Mouse (Mus musculus): ENCODE data around the gene Gm10309. TPM values are rescaled to one million over a fixed set of nuclear protein-coding genes. Genes with fewer than 3 reads are reported as not detected.

Gm10309 gene
- polyA plus RNA-seq, 1 experiment from 2014 or later, result 0.16 TPM

DNA sequence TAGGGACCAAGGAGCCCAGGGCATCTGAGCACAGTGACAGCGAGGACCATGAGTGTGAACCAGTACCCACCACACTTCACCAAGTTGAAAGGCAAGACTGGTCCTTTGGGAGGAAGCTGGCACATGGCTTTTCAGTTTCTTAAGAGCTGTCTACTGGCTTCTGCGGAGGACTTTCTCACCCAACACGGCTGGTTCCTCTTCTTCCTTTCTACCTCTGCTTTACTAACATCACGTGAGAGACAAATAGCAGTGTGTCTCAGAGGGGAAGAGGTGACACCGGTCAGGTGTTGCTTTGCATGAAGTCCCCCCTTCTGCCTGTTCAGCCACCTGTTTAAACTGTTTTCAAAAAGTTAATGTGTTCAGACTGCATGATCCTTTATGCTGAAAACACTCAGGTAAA lies 22.3 kb upstream of the Gm10309 start:
- DNase-seq (ENCODE audit: low spot score), result no peak
- 97% methylated on average over 5 of the region's 5 CpGs for WGBS
- H3K4me3 ChIP-seq, result no peak overlapping the region
- peaks cover 9% of the 10 kb centered on the region for H3K4me1 ChIP-seq
- no peaks in the 10 kb centered on the region for H3K27me3 ChIP-seq (ENCODE audit: low read depth, poor library complexity, severe bottlenecking)
- no peak overlapping the region for H3K27ac ChIP-seq
- no peaks in the 10 kb centered on the region for H3K36me3 ChIP-seq
- no peaks in the 10 kb centered on the region for H3K9me3 ChIP-seq (replicated peaks)

GRCm38 (mm10) chr17:86526016-86526415 lies 21.0 kb upstream of the Gm10309 start:
- 85% methylated on average over 7 of the region's 7 CpGs for WGBS
- H3K4me1 ChIP-seq, result peaks cover 9% of the 10 kb centered on the region
- no peaks in the 10 kb centered on the region for H3K27me3 ChIP-seq (ENCODE audit: low read depth, poor library complexity, severe bottlenecking)
- H3K4me3 ChIP-seq, result no peak overlapping the region
- H3K36me3 ChIP-seq, result no peaks in the 10 kb centered on the region
- DNase-seq (ENCODE audit: low spot score), result no peak
- no peak overlapping the region for H3K27ac ChIP-seq
- H3K9me3 ChIP-seq (replicated peaks), result no peaks in the 10 kb centered on the region

- Histone ChIP-seq H3K4me1 (peaks cover 5% of the 10 kb centered on the region), H3K9me3 (replicated peaks) (no peaks in the 10 kb centered on the region), H3K36me3 (no peaks in the 10 kb centered on the region), H3K27me3 (ENCODE audit: low read depth, poor library complexity, severe bottlenecking) (no peaks in the 10 kb centered on the region), H3K27ac (no peak overlapping the region), H3K4me3 (no peak overlapping the region)
- 95% methylated on average over 2 of the region's 2 CpGs for WGBS
- DNase-seq (ENCODE audit: low spot score), result no peak
Observed at GRCm38 (mm10) chr17:86525075-86525474, 20.0 kb upstream of the Gm10309 start.

DNA sequence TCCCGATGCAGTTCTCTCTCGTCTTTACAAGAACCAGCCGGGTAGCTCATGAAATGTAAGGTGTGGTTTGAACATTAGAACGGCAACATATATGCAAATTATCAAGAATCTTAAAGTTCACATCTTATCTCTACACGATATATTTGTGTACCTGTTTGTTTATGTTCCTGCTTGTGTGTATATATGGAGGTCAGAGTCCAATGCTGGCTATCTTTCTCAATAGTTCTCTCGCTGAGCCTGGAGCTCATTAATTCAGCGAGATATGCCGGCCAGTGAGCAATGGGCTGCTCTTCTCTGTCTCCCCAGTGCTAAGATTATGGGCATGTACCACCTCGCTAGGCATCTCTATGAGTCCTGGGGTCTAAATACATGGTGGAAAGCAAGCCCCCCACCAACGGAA lies 18.8 kb upstream of the Gm10309 start:
- 94% methylated on average over 10 of the region's 10 CpGs for WGBS
- no peak for DNase-seq (ENCODE audit: low spot score)

GRCm38 (mm10) chr17:86523374-86523773 lies 18.3 kb upstream of the Gm10309 start:
- no peaks in the 10 kb centered on the region for H3K9me3 ChIP-seq (replicated peaks)
- H3K4me3 ChIP-seq, result no peak overlapping the region
- no peak for DNase-seq (ENCODE audit: low spot score)
- H3K27me3 ChIP-seq (ENCODE audit: low read depth, poor library complexity, severe bottlenecking), result no peaks in the 10 kb centered on the region
- H3K4me1 ChIP-seq, result no peaks in the 10 kb centered on the region
- no peaks in the 10 kb centered on the region for H3K36me3 ChIP-seq
- no peak overlapping the region for H3K27ac ChIP-seq
- 74% methylated on average over 3 of the region's 3 CpGs for WGBS

More for the DNA sequence above, 18.8 kb upstream of the Gm10309 start:
- Histone ChIP-seq H3K36me3 (no peaks in the 10 kb centered on the region), H3K4me1 (no peaks in the 10 kb centered on the region), H3K9me3 (replicated peaks) (no peaks in the 10 kb centered on the region), H3K27me3 (ENCODE audit: low read depth, poor library complexity, severe bottlenecking) (no peaks in the 10 kb centered on the region), H3K27ac (no peak overlapping the region), H3K4me3 (no peak overlapping the region)

GRCm38 (mm10) chr17:86522649-86523048 lies 17.6 kb upstream of the Gm10309 start:
- no peak for DNase-seq (ENCODE audit: low spot score)
- Histone ChIP-seq H3K27ac (no peak overlapping the region), H3K4me3 (no peak overlapping the region), H3K9me3 (replicated peaks) (no peaks in the 10 kb centered on the region), H3K36me3 (no peaks in the 10 kb centered on the region), H3K27me3 (ENCODE audit: low read depth, poor library complexity, severe bottlenecking) (no peaks in the 10 kb centered on the region), H3K4me1 (no peaks in the 10 kb centered on the region)
- 93% methylated on average over 5 of the region's 5 CpGs for WGBS

- H3K27me3 ChIP-seq (ENCODE audit: low read depth, poor library complexity, severe bottlenecking), result no peaks in the 10 kb centered on the region
- H3K4me3 ChIP-seq, result no peak overlapping the region
- H3K36me3 ChIP-seq, result no peaks in the 10 kb centered on the region
- DNase-seq (ENCODE audit: low spot score), result no peak
- no peaks in the 10 kb centered on the region for H3K4me1 ChIP-seq
- WGBS, result 94% methylated on average over 11 of the region's 11 CpGs
- no peak overlapping the region for H3K27ac ChIP-seq
- H3K9me3 ChIP-seq (replicated peaks), result no peaks in the 10 kb centered on the region
Observed at GRCm38 (mm10) chr17:86521252-86521651, 16.2 kb upstream of the Gm10309 start.

DNA sequence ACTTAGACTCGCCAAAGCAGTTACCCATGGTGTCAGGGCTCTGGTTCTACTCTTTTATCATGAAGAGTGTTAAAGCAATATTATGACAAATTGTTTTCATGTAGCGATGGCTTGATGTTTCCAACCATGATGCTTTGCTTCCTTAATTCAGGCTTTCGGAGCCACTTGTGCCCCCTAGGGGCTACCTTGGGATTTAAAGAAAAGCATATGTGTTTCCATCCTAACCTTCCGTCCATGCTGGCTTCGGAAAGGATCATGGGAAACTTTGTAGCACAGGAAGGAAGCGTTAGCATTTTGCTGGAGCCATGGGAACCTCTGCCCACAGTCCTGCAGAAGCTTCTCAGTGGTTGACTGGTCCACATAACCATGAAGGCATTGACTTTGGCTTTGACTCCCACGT lies 13.6 kb upstream of the Gm10309 start:
- H3K4me3 ChIP-seq, result no peak overlapping the region
- no peaks in the 10 kb centered on the region for H3K36me3 ChIP-seq
- H3K4me1 ChIP-seq, result peaks cover 2% of the 10 kb centered on the region
- 89% methylated on average over 7 of the region's 7 CpGs for WGBS
- H3K27ac ChIP-seq, result no peak overlapping the region
- H3K9me3 ChIP-seq (replicated peaks), result no peaks in the 10 kb centered on the region
- no peak for DNase-seq (ENCODE audit: low spot score)
- H3K27me3 ChIP-seq (ENCODE audit: low read depth, poor library complexity, severe bottlenecking), result no peaks in the 10 kb centered on the region

GRCm38 (mm10) chr17:86516630-86517029 lies 11.6 kb upstream of the Gm10309 start:
- Histone ChIP-seq H3K36me3 (no peaks in the 10 kb centered on the region), H3K27ac (no peak overlapping the region), H3K4me3 (no peak overlapping the region), H3K27me3 (ENCODE audit: low read depth, poor library complexity, severe bottlenecking) (no peaks in the 10 kb centered on the region), H3K9me3 (replicated peaks) (no peaks in the 10 kb centered on the region), H3K4me1 (peaks cover 10% of the 10 kb centered on the region)
- WGBS, result 78% methylated on average over 5 of the region's 5 CpGs
- no peak for DNase-seq (ENCODE audit: low spot score)

GRCm38 (mm10) chr17:86514974-86515620 lies 10.1 kb upstream of the Gm10309 start:
- H3K27ac ChIP-seq, result no peak overlapping the region
- no peak for DNase-seq (ENCODE audit: low spot score)
- H3K9me3 ChIP-seq (replicated peaks), result no peaks in the 10 kb centered on the region
- WGBS, result 92% methylated on average over 13 of the region's 13 CpGs
- H3K36me3 ChIP-seq, result no peaks in the 10 kb centered on the region
- no peaks in the 10 kb centered on the region for H3K27me3 ChIP-seq (ENCODE audit: low read depth, poor library complexity, severe bottlenecking)
- H3K4me1 ChIP-seq, result peaks cover 12% of the 10 kb centered on the region
- H3K4me3 ChIP-seq, result no peak overlapping the region

DNA sequence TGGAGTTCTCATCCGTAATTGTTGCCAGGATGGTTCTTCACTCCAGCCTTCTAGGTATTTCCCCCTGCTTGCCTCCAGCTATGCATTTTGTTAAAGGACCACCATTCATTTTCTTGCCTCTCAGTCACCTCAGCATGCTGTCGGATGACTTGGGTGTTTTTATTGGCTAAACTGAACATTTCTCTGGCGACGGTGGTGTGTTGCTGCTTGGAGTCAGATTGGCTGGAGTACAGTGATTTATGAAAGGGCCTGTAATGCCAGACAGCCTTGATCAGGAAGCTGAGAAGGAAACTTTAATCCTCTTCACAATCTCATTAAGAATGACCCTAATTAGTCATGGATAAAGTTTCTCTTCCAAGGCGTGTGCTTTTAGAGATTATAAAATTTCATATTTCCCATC lies 4.8 kb upstream of the Gm10309 start:
- H3K4me3 ChIP-seq, result no peak overlapping the region
- 55% methylated on average over 5 of the region's 5 CpGs for WGBS
- no peak for DNase-seq (ENCODE audit: low spot score)
- no peak overlapping the region; the same call in 1 of the 2 replicates for H3K27ac ChIP-seq
- H3K9me3 ChIP-seq (replicated peaks), result no peaks in the 10 kb centered on the region
- peaks cover 25% of the 10 kb centered on the region for H3K4me1 ChIP-seq
- no peaks in the 10 kb centered on the region for H3K36me3 ChIP-seq
- H3K27me3 ChIP-seq (ENCODE audit: low read depth, poor library complexity, severe bottlenecking), result no peaks in the 10 kb centered on the region

GRCm38 (mm10) chr17:86508212-86508490 lies 3.1 kb upstream of the Gm10309 start:
- no peaks in the 10 kb centered on the region for H3K36me3 ChIP-seq
- 87% methylated on average over 3 of the region's 3 CpGs for WGBS
- DNase-seq (ENCODE audit: low spot score), result no peak
- no peak overlapping the region for H3K27ac ChIP-seq
- H3K27me3 ChIP-seq (ENCODE audit: low read depth, poor library complexity, severe bottlenecking), result no peaks in the 10 kb centered on the region
- H3K4me1 ChIP-seq, result peaks cover 18% of the 10 kb centered on the region
- no peaks in the 10 kb centered on the region for H3K9me3 ChIP-seq (replicated peaks)
- H3K4me3 ChIP-seq, result no peak overlapping the region

- H3K36me3 ChIP-seq, result no peaks in the 10 kb centered on the region
- H3K27ac ChIP-seq, result peak overlapping the region; percentile 46; the same call in 1 of the 2 replicates
Observed at GRCm38 (mm10) chr17:86507342-86508211, 2.5 kb upstream of the Gm10309 start.

More at GRCm38 (mm10) chr17:86507342-86508211, 2.5 kb upstream of the Gm10309 start:
- DNase-seq (ENCODE audit: low spot score), result no peak
- H3K4me1 ChIP-seq, result peaks cover 14% of the 10 kb centered on the region
- WGBS, result 83% methylated on average over 19 of the region's 19 CpGs
- H3K27me3 ChIP-seq (ENCODE audit: low read depth, poor library complexity, severe bottlenecking), result no peaks in the 10 kb centered on the region
- H3K4me3 ChIP-seq, result no peak overlapping the region
- H3K9me3 ChIP-seq (replicated peaks), result no peaks in the 10 kb centered on the region
